Mouse (Mus musculus) left cerebral cortex, adult 18-20 months (tissue): ENCODE results near the gene Prss22. TPM values are rescaled to one million over a fixed set of nuclear protein-coding genes. Genes with fewer than 3 reads are reported as not detected.
"Not testable (repeated sequence)": the region's sequence is repeated elsewhere in the genome, so short reads cannot be mapped to it uniquely, and the experiment has no call there.

Source experiments
- DNase-seq, 2 experiments: peaks; one replicate each; pipeline ENCODE4 v3.0.0; 2021 to 2022; ENCODE audit warnings: low spot score in 2 of 2, mixed read lengths in 1 of 2
- total RNA-seq, 2 experiments: library from RNA; stranded (reverse); gene quantifications; 2 replicates each; pipeline ENCODE4 v1.2.3; 2021

The Prss22 gene
- total RNA-seq, 2 experiments from 2014 or later: 1.5 to 2.0 TPM

DNA sequence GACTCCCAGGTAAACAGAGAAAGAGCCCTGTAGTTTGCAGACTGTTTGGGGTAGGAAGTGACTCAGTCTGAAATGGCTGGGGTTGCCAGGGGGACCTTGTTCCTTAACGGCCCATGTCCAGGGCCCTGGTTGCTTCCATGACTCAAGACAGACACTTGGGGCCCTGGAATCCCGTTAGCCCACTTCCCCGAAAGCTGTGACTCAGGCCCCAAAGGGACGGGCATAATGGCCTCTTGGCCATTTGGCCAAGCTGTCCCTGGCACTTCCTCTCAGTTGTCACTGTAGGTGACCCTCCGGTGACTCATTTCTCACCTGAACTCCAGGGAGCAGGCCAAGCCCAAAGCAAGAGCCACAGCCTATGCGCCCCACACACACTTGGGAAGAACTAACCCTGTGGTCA, 483 bp upstream of the Prss22 start:
- DNase-seq: no peak

DNA sequence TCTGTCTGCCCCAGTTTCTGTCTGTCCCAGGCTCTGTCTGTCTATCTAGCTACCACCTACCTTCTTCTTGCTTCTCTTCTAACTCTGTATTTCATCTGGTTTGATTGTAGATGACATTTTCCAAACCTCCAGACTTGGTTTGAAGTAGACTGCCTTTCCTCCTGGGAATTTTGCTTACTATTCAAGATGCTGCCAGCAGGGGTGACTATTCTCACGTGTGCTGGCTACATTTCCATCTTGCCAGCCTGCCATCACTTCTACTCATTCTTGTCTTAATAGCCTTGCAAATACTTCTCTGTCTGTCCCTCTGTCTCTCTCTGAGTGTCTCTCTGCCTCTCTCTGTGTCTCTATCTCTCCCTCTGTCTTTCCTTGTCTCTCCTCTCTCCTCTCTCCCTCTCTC, 2.5 kb downstream of the Prss22 start:
- no peak for DNase-seq

DNA sequence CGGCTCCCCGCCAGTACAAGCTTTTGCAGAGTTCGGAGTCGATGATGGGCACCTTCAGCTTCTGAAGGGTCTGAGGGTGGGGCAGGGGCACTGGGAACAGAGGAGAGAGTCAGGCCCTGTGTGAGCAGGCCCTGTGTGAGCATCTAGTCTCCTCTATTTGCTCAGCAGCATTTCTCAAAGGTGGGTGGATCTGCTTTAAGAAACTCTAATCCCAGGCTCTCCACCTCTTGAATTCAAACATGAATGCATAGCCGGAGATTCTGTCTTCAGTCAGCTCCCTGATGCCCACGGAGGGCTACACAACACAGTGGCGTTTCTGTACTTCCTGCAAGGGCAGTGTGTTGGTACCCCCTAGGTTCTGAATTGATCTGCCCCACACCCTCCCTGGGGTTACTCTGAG, 3.2 kb downstream of the Prss22 start:
- no peak for DNase-seq

DNA sequence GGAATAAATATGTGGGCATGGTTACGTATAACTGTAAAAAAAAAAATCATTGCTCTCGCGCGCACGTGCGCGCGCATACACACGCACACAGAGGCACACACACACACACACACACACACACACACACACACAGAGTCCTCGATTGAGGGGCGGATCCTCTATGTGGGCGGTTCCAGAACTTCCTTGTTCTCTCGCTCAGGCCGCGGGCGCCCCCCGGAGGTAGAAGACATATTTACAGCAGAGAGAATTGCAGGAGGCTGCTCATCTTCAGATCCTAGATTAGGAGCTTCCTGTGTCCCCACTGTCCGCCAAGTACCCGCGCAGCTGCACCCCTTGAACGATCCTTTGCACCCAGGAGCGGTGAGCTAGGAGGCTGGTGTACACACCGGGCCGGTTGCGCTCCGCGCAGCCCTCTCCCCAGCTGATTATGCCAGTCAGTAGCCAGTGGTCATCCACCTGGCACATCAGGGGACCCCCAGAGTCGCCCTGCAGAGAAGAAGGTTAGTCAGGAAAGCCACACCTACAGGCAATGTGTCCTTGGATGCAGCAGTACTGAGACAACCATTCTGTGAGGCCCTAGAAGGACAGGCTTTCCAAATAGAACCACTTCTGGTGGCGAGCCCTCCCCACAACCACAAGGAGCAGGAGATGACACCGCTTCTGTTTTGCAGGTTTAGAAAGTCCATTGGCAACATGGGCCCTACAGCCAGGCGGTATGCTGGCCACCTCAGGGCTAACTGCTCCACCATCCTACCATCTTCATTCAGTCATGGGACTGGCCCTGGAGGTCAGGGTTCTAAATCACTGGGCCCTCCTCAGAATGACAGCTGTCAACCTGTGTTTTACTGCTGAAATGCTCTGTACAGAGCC, 4.1 kb downstream of the Prss22 start:
- DNase-seq: peak; percentile 94 to 97

DNA sequence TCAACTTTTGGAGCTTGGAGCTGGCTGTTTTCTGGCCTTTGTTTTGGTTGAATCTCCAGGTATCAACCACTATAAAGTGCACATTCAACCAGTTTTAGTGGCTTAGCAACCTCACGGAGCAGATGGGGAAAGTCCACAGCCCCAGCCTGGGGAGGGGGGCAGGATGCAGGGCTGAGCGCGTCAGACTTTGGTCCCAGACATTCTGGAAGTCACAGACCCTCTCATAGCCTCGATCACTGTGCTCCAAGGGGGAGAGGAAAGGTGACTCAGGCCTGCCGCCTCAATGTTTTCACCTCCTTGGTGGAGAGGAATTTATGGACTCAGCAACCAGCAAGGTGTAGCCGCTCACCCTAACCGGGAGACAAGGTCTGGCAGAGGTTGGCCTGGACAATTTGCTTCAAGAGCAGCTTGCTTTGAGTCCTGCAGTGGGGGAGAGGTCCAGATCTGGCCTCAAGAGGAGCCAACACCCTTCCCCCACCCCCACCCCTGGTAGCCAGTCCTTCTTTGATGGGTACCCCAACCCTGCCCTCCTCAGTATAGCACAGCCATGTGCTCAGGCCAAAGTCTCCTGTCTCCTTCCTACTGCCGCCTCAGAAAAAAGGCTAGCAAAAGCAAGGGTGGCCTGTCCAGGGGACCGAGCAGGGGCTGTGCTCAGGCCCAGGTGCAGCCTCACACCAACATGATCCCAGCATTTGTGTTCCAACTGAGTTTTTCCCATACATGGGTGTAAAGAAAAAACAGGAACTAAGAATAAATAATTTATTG, 4.9 kb downstream of the Prss22 start:
- DNase-seq: no peak

DNA sequence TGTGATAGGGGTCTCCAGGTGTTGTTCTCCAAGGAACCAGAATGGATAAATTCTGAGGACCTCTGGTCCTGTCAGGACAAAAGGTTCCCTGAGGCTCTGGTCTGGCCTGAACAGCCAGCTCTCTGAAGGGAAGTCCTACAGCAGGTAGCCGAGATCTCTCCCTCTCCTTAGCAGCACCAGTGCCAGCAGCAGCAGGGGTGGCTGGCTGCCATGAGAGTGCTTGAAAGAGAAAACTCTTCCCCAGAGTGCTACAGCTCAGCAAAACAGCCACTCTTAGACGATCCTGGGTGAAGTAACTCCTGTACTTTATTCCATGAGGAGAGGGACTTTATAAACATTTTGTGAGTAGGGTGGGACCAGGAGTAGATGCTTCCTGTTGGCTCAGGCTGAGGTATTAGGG, 8.1 kb downstream of the Prss22 start:
- DNase-seq: no peak

DNA sequence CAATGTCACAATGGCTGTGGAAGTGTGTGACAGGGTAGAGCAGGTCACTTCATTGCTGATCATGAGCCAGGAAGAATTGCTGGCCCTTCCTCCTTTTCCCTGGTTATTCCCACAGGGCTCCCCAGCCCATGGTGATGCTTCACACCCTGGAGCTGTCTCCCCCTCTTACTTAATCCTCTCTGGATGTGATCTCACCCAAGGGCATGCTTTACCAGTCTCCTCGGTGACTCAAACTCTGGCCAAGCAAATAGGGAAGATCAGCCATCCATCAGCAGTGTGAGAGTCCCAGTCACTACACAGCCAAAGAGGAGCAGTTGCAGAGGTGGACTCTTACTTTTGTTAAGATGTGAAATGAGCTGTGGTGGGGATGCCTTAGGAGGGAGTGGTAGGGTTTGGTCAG, 12.9 kb downstream of the Prss22 start:
- DNase-seq: no peak

DNA sequence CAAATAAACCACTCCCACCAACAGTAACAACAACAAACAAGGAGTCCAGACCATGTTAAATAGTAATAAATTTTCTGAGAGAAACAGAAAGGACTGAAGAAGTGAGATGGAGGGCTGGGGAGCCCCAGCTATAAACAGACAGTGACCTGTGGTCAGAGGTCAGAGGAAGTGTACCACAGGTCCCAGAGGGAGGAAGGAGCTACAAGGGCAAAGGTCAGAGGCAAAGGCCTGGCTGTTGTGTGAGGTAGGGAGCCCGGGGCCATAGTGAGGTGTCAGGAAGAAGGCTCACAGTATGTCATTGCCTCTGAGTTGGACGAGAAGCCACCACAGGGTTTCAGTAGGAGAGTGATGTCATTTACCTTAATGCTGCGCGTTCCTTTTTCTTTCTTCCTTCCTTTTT, 15.0 kb downstream of the Prss22 start:
- no peak for DNase-seq

DNA sequence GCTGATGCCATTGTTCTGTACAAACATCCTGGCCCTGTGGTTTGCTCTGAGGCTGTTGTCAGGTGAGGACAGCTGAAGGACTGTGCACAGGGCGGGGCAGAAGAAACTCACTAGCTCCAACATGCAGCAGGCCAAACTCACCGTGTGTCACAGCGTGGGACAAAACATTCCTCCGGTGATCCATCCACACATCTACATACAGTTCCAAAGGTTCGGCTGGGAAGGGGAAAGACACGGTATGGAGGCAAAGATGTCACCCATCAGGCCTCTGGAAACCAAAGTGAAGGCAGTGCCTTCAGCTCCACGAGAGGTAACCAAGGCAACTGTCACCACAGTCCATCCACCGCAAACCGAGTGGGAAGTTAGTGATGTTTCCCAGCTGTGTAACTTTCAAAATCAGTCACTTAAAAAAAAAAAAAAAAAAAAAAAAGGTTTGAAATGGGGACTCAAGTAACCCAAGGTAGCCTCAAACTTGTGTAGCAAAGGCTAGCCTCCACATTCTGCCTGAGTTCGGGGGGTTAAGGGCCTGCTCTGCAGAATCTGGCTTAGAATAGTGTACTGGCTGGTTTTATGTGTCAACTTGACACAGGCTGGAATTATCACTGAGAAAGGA, 17.5 kb downstream of the Prss22 start, which contains the start of gene Prss30:
TSS of gene Prss30 (minus strand) at position 270 of the 613 bp plus-strand sequence.
- no peak for DNase-seq

DNA sequence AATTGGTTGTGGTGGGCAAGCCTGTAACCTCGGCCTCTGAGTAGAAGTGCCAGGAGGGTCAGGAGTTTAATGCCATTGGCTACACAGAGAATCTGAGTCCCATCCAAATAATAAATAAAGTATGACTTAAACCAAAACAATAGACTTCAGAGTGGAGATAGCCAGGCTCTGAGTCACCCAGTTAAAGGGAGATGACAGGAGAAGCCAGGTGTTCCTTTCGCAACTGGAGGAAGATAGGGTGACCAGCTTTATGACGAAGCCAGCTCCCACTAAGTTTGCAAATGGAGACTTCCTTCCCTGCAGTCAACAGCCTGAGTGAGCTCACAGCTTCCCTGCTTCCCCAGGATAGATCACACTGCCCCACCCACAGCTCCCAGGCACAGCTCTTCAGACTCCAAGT, 18.4 kb downstream of the Prss22 start:
- DNase-seq: no peak

DNA sequence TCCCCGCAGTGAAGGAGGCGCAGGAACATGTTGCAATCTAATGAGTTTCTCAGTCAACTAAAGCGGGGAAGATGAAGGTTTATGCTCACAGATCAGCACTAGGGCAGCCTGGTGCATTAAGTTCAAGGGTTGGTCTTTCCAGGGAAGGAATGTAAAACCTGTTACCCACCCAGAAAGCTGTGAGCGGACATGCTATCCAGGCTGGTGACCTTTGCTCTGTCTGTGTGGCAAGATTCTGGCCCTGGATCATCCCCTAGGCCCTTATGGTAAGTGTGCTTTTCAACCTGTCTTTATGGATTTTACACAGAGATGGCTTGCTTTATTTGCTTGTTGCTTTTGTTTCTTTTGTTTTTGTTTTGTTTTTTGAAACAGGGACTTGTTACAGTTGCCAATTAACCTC, 21.2 kb downstream of the Prss22 start:
- DNase-seq: no peak

DNA sequence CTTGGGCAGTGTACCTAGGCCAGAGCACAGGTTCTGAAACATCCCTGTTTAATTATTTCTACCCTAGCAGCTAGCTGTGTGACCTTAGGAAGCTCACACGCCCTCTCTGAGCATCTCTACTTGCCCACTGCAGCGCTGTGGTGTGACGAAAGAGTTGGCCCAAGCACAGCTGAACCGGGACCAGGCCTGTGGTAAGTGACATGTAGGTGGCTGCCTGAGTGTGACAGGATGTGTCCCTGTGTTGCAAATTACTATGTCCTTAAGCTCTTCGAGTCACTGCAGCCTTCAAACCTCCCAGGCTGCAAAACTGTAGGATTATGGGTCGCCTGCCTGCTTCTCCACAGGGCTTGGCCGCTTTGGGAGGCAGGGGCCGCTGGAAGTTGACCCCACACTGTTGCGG, 26.6 kb downstream of the Prss22 start:
- no peak for DNase-seq

DNA sequence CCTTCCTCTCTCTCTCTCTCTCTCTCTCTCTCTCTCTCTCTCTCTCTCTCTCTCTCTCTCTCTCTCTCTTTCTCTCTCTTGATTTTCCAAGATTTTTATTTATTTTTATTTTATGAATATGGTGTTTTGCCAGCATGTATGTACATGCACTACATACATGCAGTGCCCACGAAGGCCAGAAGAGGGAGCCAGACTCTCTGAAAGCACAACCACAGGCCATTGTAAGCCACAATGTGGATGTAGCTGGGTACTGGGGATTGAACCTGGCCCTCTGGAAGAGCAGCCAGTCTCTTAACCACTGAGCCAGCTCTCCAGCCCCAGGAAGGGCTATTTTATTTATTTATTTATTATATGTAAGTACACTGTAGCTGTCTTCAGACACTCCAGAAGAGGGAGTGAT, 28.7 kb downstream of the Prss22 start:
- DNase-seq: peak; percentile 73 to 80

DNA sequence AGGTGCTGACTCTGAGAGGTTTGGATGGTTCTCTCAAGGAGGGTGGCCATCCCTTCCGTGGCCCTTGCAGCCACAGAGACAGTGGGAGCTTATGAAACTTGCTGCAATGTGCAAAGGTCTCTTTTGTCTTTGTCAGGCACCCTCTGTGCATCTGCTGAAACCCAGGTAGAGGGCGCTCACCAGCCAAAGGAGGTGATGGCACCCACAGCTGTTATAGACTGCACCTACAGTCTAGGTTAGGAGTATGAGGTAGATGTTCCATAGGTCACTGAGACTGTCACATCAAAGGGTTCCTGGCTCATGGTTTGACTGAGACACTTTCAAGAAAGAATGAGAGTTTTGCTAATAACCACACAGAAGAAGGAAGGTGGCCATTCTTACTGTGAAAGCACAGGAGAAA, 29.1 kb downstream of the Prss22 start:
- no peak for DNase-seq

DNA sequence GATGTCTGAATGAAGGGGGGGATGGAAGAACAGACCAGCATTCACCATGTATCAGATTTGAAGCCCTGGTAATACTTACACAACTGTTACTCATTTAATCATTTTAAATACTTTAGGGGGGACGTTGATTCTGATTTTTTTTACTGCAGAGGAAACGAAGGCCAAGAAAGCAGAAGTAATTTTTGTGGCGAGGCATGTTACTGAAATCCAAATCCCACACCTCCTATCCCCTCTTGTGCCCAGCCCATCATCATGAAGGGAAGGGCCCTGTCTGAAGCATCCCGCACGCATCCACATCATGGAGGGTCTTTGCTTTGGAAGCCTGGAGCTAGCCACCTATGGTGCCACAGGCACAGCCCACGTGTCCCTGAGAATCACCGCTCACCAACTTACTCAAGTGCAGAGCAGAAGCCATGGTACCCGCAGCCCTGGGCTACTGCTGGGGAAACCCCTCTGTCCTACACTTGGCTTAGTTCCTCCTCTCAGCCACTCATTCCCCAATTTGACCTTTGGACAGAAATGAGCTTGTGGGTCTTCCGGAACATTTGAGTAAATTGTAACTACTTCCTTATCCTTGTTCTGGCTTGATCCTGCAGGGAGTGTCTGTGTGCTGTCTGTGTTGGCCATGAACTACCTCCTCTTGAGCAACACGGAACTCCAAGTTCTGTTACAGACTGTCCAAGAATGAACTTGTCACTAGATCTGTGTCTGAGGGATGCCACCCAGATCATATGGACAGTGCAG, 31.1 kb downstream of the Prss22 start:
- no peak for DNase-seq

DNA sequence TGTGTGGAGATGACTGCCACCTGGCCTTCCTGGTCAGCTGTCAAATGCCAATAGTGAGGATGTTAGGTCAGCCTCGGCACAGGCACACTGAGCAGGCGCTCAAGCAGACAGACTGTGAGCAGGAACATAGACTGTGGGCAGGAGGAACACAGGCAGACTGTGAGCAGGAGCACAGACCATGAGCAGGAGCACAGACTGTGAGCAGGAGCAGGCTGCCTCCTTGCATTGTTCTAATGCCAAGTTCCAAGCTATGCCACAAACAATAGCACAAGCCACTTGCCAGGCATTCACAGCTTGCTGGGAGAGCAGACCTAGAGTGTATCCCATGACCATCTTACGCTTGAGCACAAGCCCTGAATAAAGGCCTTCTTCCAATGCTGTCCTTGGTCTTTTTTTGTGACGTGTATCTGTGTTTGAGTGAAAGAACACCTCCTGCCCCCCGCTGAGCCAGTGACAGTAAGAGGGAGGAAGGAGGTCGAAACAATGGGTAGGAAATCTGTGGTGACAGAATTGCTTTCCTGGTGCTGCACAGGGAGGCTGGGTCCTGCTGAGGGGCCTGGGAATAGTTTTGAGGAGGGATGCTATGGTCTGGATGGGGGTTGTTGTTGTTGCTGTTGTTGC, 32.0 kb downstream of the Prss22 start:
- DNase-seq: no peak

DNA sequence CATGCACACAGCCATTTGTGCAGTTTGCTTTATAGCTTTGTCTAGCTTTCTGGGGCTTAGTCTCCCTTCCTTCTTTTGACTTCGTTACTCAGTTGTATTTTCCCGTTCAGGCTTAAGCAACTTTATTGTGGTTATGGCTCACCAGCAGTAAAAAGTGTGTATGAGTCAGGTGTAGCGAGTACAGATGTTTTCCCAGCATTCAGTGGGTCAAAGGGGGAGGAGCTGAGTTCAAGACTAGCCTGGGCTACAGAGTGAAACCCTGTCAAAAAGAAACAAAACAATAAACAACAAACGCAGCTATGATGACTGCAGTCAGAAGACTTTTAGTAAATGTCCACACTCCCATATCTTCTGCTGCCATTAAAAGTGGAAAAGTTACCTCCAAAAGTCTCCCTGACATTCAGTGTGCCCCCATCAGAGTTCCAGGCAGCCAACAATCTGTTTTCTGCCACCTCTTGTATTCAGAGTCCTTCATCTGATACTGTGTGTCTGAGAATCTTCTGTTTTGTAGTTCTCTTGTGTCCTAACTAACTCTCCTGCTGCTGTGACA, 36.3 kb downstream of the Prss22 start:
- DNase-seq: no peak

DNA sequence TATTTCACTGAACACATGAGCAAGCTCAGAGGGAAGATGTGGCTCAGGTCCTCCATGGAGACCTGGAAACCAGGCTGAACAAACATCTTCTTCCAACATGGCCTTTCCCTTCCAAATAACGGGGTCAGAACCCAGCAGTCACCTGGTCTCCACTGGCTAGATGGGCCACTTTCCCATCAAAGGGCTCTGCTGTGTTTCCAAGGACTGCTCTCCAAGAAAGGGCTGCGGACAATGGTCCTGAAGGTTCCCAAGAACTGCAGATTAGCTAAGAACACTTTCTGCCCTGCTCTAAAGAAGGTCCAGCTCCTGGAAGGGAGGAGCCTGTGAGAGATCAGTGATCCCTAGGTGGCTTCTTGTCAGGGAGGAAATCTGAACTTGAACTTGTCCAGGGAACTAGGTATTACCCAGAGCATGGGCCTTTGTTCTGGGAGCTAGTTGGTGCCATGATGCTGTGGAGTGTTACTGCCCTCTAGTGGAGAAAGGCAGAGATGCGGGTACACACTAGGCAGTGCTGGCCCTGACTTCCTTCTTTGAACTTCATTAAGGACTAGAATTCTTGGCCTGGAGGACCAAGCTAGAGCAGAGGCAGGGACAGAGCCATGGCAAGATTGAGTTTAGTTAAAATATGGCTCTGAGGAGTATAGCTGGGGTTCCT, 37.7 kb downstream of the Prss22 start:
- peak; percentile 78 to 81 for DNase-seq

DNA sequence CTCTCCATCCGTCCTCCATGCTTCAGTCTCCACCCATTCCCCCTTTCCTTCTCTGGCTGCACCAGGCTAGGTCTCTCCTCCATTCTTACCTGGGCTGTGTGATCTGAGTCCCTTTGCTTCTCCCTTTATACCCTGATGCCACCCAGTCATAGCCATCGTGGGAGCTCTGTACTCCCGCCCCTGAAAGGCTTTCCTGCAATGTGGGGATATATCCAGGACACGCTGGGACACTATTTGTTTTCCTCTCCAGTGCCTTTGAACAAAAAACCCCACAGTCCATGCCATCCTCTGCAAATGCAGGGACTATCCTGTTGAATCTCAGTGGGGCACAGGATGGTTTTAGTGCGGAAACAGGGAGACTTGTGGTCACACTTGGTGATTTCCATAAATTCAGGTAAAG, 42.7 kb downstream of the Prss22 start, which contains the start of gene Sbpl:
TSS of gene Sbpl (minus strand) at position 101 of the 400 bp plus-strand sequence.
- DNase-seq: no peak

DNA sequence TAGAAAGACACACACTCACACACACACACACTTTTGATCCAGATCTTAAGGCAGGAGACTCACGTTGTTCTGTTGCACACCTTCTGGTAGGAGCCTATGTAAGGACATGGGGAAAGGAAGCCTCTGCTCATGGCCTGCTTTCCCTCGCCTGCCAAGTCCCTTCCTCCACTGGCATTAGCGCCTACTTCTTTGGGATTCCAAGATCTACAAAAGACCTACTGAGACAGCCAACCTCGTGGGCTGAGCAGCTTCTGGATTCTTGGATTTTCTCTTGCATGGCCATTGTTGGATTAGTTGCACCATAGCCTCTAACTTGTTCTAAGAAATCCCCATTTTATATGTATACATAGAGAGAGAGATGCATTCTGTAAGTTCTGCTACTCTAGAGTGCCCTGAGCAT, 47.1 kb downstream of the Prss22 start:
- not testable (repeated sequence) for DNase-seq
